Mouse (Mus musculus): ENCODE measurements around the gene Nol4l.

Gene Nol4l

DNA sequence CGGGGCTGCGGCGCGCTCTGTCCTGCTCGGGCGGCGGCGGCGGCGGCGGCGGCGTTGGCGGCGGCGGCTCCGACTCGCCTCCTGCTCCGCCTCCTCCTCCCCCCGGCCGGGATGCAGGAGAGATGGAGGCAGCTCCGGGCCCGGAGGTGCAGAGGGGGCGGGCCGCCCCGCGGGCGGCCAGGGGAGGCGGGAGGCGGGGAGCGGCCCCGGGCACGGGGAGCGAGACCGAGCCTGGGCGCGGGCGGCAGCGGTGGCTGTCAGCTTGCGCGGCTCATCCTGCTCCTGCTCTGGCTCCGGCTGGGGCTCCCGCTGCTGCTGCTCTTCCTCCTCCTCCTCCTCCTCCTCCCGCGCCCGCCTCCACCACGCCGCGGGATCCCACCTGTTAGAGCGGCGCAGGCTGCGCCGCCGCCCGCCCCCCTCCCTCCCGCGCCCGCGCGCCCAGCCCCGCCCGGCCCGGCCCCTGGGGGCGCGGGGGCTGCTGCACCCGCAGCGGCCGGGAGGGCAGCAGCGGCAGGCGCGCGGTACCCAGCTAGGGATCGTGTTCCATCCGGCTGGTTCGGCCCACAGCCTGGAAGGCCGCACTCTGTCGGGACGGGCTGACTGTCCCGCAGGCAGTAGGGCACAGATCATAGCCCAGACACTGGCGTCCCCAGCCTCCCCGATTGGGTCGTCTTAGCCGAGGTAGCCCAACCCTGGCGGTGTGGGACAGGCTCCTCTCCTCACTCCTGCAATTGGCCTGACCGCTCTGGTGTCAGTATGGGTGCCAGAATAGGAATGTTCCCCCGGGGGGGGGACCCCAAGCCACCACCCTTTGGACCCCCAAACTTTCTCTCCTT is at the start of gene Nol4l:
Gene Nol4l, minus strand, starts transcription at position 41 of the 836 bp plus-strand sequence.
- peak; percentile 57 for DNase-seq (ENCODE audit: extremely low spot score)

- no peak for DNase-seq (ENCODE audit: extremely low spot score)
These were observed 47.4 kb upstream of the Nol4l start for GRCm38 (mm10) chr2:153577122-153577521.

DNA sequence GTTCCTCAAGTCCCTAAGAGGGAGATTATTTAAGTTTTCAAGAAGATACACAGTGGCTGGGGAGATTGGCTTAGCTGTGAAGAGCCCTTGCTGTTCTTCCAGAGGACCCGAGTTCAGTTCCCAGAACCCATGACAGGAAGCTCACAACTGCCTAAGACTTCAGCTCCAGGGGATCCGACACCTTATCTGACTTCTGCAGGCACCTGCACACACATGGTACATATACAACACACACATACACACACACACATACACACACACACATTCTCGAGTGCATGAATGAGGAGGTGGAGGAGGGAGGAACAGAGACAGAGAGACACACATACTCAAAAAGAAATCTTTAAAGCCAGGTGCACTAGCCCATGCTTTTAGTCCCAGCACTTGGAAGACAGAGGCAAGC is 46.4 kb upstream of the Nol4l start:
- no peak for DNase-seq (ENCODE audit: extremely low spot score)

- no peak for DNase-seq (ENCODE audit: extremely low spot score)
These were observed 45.8 kb upstream of the Nol4l start for GRCm38 (mm10) chr2:153575554-153575953.

- DNase-seq (ENCODE audit: extremely low spot score), result no peak
These were observed 43.3 kb upstream of the Nol4l start for GRCm38 (mm10) chr2:153573101-153573500.

DNA sequence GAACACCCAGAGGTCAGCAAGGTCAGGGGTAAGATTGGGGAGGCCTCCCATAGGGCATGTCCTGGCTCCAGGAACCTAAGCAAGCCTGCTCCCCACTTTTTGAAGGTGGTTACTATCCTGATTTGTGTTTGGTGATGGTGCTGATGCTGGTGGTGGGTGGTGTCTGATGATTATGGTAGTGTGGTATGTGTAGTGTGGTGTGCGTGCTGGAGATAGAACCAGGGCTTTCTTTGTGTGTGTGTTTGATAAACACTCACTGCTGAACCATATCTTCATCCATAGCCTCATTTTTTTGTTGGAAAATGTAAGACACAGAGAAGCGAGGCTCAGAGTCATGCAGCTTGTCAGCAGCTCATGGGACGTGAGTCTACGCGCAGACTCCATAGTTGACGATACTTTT is 38.8 kb upstream of the Nol4l start:
- DNase-seq (ENCODE audit: extremely low spot score), result no peak

DNA sequence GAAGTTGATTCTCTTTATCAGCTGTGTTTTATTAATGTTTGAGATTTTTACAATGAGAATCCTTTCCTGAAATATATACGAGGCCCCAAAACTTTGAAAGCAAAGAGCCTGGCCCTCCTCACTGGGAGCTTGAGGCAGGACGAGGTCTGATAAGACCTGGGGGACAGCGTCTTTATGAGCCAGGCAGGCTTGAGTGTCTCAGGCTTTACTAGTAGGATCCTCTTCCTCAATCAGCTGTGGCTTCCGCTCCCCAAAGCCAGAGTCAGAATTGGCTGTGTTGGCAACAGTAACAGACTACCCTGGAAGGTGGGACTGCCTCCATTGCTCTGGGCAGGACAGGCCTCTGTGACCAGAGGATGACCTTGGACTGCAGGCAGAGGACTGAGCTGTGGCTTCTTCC is 38.2 kb upstream of the Nol4l start:
- no peak for DNase-seq (ENCODE audit: extremely low spot score)

- DNase-seq (ENCODE audit: extremely low spot score), result no peak
These were observed 34.6 kb upstream of the Nol4l start for GRCm38 (mm10) chr2:153564343-153564742.

DNA sequence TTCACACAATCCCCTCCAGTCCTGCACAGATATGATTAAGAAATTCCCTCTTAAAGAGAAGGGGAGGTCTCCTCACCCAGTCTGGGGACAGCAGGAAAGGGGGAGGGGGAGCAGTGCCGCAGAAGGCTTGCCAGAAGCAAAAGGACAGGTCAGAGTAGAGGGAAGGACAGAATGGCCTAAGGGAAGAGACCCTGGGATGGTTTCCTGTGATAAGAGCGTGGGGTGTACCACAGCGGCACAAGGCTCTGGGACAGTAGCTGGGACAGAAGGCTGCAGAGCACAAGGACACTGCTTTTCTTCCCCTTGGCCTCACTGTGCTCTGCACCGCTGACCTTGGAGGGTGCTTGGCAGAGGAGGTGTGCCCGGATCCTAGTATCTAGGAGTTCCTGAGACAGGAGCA is 31.8 kb upstream of the Nol4l start:
- DNase-seq (ENCODE audit: extremely low spot score), result no peak

- no peak for DNase-seq (ENCODE audit: extremely low spot score)
These were observed 31.1 kb upstream of the Nol4l start for GRCm38 (mm10) chr2:153560664-153561541.

- no peak for DNase-seq (ENCODE audit: extremely low spot score)
These were observed 29.9 kb upstream of the Nol4l start for GRCm38 (mm10) chr2:153559613-153560152.

DNA sequence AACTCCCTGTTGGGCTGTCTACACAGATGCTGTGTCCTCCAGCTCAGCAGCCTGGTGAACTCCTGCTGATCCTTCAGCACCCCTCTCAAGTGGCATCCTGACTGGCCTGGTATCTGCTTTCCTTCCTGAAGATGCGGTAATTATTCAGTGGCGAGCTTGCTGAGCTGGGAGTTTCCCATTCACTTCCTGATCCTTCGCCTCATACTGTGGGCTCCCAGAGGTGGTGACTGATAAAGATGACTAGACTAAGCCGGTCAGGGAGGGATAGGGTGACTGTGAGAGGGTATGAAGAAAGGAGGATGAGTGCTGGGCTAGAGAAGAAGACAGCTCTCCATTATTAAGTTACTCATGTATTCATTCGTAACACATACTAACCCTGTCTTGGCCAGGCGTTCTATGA is 28.7 kb upstream of the Nol4l start:
- DNase-seq (ENCODE audit: extremely low spot score), result no peak

DNA sequence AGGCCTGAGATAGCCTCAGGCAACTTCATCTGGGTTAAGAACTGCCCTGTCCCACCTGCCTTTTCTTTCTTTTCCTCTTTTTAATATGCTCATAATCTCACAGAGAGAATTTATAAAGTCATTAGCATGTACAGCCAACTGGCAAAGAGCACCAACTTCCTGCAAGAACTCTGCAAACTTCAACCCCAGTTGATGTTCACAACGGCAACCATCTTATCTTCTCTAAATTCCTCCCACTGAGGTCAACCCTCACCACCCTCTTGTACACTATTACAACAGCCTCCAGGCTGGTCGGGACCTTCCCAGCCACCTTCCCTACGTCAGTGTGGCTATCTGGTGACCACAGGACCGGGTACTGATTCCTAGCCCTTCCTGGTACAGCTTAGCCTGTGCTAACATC is 27.5 kb upstream of the Nol4l start:
- no peak for DNase-seq (ENCODE audit: extremely low spot score)

DNA sequence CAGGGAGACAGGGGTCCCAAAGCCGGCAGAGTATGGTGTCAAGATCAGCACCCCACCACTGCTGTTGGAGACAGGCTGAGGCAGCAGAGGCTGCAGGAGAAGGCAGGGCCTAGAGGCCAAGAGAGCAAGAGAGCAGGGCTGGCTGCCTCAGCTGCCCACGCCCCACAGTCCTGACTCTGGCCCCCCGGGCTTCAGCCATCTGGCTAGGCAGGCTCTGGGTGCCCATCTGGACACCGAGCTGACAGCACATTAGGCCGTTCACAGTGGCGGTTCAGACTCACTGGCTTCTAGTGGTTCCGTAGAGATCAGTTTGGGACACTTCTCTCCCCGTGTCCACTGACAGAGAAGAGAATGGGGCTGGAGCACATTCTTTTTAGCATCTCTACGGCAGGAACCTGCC is 26.4 kb upstream of the Nol4l start:
- no peak for DNase-seq (ENCODE audit: extremely low spot score)

DNA sequence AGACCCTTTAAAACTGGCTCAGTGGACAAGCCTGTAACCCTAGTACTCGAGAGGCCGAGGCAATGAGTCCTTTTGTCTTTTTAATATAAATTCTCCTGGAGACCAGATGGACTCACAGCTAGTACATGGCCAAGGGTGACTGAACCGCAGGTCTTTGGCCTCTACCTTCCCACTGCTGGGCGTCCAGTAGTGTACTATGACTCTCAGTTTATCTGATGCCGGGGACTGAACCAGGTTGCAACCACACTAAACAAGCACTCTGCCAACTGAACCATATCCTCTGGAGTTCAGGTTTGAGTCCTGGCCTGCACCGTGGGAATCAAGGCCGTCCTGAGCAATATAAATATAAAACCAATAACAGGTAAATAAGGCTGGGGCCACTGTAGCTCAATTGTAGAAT is 24.8 kb upstream of the Nol4l start:
- DNase-seq (ENCODE audit: extremely low spot score), result no peak

DNA sequence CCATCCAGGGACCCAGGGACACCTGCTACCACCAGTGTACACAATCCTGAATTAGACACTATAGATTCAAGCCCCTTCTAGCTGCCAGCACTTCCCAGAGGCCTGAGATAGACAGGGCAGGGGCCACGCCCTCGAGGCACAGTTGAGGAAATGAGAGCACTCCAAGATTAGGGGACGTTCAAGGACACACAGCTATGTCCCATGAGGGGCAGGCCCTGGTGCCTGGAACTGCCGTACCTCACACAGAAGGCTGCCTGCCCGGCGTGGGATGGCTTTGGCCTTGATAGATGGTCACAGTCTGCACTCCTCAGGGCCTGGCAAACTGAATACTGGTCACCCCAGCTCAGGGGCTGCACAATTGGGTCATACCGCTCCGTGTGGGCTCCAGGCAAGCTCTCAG is 19.7 kb upstream of the Nol4l start:
- DNase-seq (ENCODE audit: extremely low spot score), result no peak

GRCm38 (mm10) chr2:153548221-153548923 is 18.6 kb upstream of the Nol4l start:
- no peak for DNase-seq (ENCODE audit: extremely low spot score)

GRCm38 (mm10) chr2:153547633-153548032 is 17.9 kb upstream of the Nol4l start:
- DNase-seq (ENCODE audit: extremely low spot score), result no peak

GRCm38 (mm10) chr2:153546972-153547371 is 17.2 kb upstream of the Nol4l start:
- no peak for DNase-seq (ENCODE audit: extremely low spot score)

- no peak for DNase-seq (ENCODE audit: extremely low spot score)
These were observed 16.7 kb upstream of the Nol4l start for GRCm38 (mm10) chr2:153546471-153546870.

DNA sequence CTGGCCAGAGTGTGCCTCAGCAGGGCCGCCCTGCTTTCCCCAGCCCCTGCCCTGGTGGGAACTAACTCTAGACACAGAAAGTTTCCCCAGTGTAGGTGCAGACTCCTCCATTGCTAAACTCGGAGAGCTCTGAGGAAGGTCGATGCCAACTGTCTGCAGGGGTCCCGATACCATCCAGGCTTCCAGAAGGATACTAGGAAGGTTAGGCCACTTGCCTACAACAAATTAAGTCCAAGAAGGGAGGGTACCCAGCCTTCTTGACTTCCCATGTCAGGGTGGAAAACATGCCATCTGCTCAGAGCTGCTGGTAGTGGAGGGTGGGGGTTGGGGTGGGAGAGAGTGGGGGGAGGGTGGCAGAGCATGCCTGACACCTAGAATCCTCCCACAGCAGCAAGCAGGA is 15.0 kb upstream of the Nol4l start:
- no peak for DNase-seq (ENCODE audit: extremely low spot score)

Measured in embryo, embryonic 9.5 days (tissue).